Mouse (Mus musculus) erythroblast, embryonic 14.5 days (primary cell): ENCODE results near the gene Agap1.

Experiments used
- GATA1 ChIP-seq: IDR thresholded peaks from 2 replicates; pipeline ENCODE4 v1.6.1; 2012; ENCODE audit warnings: low read length, inconsistent platforms, mixed read lengths
- TAL1 ChIP-seq: IDR thresholded peaks from 3 replicates; pipeline ENCODE4 v1.6.1; 2012; ENCODE audit warnings: low read length, inconsistent platforms, mixed read lengths

GRCm38 (mm10) chr1:89513616-89514283, 59.1 kb downstream of the Agap1 start:
- TF ChIP-seq GATA1 (no peak), TAL1 (no peak)
